Mouse (Mus musculus) lung, postnatal 0 days (tissue): ENCODE measurements around the gene Glce.

Experiments
- CTCF ChIP-seq: IDR thresholded peaks from 2 replicates; pipeline ENCODE4 v1.5.1; 2016; ENCODE audit warnings: antibody characterized with exemption, mild to moderate bottlenecking
- EP300 ChIP-seq: IDR thresholded peaks from 2 replicates; pipeline ENCODE4 v1.6.1; 2016; ENCODE audit warnings: antibody characterized with exemption, mild to moderate bottlenecking, control low read depth

DNA sequence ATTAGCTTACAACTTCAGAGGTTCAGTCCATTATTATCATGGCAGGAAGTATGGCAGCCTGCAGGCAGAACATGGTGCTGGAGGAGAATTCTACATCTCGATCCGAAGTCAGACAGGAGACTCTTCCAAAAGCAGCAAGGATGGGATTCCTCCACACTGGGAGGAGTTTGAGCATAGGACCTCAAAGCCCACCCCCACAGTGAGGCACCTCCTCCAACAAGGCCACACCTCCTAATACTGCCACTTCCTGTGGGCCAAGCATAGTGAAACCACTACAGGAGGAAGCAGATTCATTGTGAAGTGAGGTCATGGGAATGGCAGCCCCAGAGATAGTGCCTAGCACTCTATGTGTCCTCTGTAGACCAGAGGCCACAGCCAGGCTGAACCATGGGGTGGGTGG is 48.5 kb upstream of the Glce start:
- TF ChIP-seq EP300 (no peak), CTCF (no peak)
